Mouse (Mus musculus): Measurements from ENCODE around the gene Slc25a28. TPM values are rescaled to one million over a fixed set of nuclear protein-coding genes. Genes with fewer than 3 reads are reported as not detected.

The Slc25a28 gene
- 91.9 and 97.8 TPM in 2 replicates for polyA plus RNA-seq (2012; rRNA removed)

DNA sequence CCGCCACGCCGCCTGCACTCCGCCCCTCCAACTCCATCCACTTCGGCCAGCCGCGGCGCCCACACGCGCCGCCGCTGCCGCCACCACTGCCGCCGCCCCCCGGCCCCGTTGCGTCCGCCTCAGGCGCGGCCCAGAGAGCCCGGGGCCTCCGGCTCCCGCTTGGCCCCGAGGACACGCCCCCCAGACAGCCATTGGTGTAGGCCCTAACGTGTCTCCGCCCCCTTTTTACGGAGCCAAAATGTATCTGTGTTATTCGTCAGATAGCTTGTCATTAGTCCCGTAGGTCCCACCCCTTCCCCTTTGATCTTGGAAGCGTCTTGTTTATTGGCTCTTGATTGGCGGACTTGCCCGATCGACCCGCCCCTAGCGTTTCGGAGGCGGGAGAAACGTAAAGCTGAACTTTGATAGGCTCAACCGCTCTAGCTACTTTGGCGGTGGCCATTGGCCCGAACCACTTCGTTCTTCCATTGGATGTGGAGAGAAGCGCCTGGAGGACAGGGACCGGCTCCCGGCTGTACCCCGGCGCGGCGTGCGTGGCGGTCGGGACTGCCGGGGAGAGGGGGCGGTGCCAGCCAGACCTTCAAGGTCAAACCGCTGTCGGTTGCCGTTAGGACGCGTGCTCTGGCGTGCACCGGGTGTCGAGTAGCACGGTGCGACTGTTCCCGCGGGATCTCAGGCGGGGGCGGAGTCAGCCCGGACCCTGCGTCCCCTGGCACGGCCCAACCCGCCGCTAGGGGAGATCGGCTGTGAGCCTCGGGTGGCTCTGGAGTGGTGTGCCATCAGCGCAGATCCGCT is at the start of gene Slc25a28:
TSS of gene Slc25a28 (minus strand) at position 152 of the 795 bp plus-strand sequence.

DNA sequence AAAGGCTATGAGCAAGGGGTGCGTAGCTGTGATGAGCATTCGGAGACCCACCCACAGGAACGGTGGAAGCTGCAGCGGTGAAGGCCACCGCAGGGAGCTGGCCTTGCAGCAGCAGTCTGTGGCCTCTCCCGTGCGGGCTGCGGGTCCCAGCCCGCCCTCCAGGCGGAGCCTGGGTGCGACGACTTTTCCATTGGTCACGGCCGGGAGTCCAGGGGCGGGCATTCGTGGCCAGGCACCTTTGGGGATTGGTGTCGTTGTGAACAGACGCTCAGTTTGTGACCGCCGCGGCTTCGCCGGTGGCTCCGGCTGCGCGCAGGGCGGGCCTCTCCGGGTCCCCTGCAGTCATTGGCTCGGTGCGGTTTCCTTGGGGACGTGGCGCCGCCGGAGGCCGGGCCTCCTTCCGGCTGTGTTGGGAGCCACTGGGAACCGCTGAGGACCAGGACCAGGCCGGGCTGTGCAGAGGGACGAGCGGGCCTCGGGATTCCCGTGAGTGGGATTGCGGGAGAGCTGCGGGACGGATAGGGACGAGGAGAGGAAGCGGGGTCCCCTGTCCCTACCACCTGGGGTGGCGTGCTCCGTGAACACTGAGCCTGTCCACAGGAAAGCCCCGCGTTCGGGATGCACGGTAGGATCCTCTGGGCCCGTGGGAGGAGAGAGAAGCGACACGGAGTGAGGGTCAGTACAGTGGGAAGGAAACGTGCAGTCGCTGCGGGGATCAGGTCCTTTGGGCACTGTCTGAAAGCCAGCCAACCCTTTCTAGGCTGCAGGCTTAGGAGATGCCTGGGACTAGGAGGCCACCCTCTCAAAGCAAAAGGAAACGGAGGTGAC is 15.0 kb upstream of the Slc25a28 start, which contains the start of gene Entpd7:
TSS of gene Entpd7 (plus strand) at position 254 of the 828 bp plus-strand sequence.

Other genes with a start within 250 kb of the Slc25a28 start
- 10.6 and 11.0 TPM in 2 replicates for gene Cnnm1, start 234.4 kb downstream of the Slc25a28 start, polyA plus RNA-seq (2012; rRNA removed)
- 95.4 and 98.8 TPM in 2 replicates for gene Got1, start 150.3 kb downstream of the Slc25a28 start, polyA plus RNA-seq (2012; rRNA removed)
- gene Nkx2-3, start 62.6 kb downstream of the Slc25a28 start, polyA plus RNA-seq (2012; rRNA removed): 0.37 and 0.53 TPM in 2 replicates
- gene Entpd7, start 14.8 kb upstream of the Slc25a28 start, polyA plus RNA-seq (2012; rRNA removed): 7.4 and 8.2 TPM in 2 replicates
- gene Cutc, start 78.1 kb upstream of the Slc25a28 start, polyA plus RNA-seq (2012; rRNA removed): 4.7 and 5.8 TPM in 2 replicates
- 16.7 and 19.5 TPM in 2 replicates for gene Cox15, start 78.1 kb upstream of the Slc25a28 start, polyA plus RNA-seq (2012; rRNA removed)
- 0.17 and 0.28 TPM in 2 replicates for gene Abcc2, start 107.3 kb upstream of the Slc25a28 start, polyA plus RNA-seq (2012; rRNA removed)